Mouse (Mus musculus) liver, postnatal 0 days (tissue): ENCODE measurements around the gene Cphx2. TPM values are rescaled to one million over a fixed set of nuclear protein-coding genes. Genes with fewer than 3 reads are reported as not detected.
A peak's percentile ranks its signal among the peaks of the same experiment; 100 is the strongest.
"Not testable (repeated sequence)": the region's sequence is repeated elsewhere in the genome, so short reads cannot be mapped to it uniquely, and the experiment has no call there.

ENCODE experiments used
- ATAC-seq: fragments of 200-750 bp; cut with Nextera tagmentation; 2 replicates; pipeline ENCODE4 v1.8.0; 2017; ENCODE audit warnings: mild to moderate bottlenecking, moderate library complexity
- DNase-seq: peaks from one replicate; pipeline ENCODE4 v3.0.0-alpha.2; 2016
- H3K27ac ChIP-seq: fragments of 300-500 bp; sonication (generic); 2 replicates; pipeline ENCODE4 v1.5.1; 2014; ENCODE audit warnings: antibody characterized with exemption, moderate library complexity, mild to moderate bottlenecking, low read depth
- H3K27me3 ChIP-seq: fragments of 300-500 bp; sonication (generic); 2 replicates; pipeline ENCODE4 v1.6.1; 2014; ENCODE audit warnings: low read length, control low read depth, mixed read lengths; ENCODE audit not compliant: insufficient read depth
- H3K36me3 ChIP-seq: fragments of 300-500 bp; sonication (generic); replicated peaks from 2 replicates; pipeline ENCODE4 v1.6.1; 2014; ENCODE audit warnings: mild to moderate bottlenecking, control low read depth, low read length, moderate library complexity, mixed read lengths; ENCODE audit not compliant: insufficient read depth
- H3K4me1 ChIP-seq: fragments of 300-500 bp; sonication (generic); 2 replicates; pipeline ENCODE4 v1.6.1; 2014; ENCODE audit warnings: antibody characterized with exemption, mild to moderate bottlenecking, control low read depth; ENCODE audit not compliant: insufficient read depth
- H3K4me2 ChIP-seq: fragments of 300-500 bp; sonication (generic); 2 replicates; pipeline ENCODE4 v1.6.1; 2014; ENCODE audit warnings: low read depth, mild to moderate bottlenecking, low read length, moderate library complexity, mixed read lengths
- H3K4me3 ChIP-seq: fragments of 300-500 bp; sonication (generic); 2 replicates; pipeline ENCODE4 v1.5.1; 2014; ENCODE audit warnings: low read depth, low read length
- H3K9ac ChIP-seq: fragments of 300-500 bp; sonication (generic); replicated peaks from 2 replicates; pipeline ENCODE4 v1.6.1; 2014; ENCODE audit warnings: mild to moderate bottlenecking, moderate library complexity
- H3K9me3 ChIP-seq: fragments of 300-500 bp; sonication (generic); 2 replicates; pipeline ENCODE4 v1.6.1; 2016; ENCODE audit warnings: mild to moderate bottlenecking, control low read depth, low read length, mixed read lengths
- WGBS: fragments of 180-500 bp; shearing (Covaris S2); extraction: QIAGEN DNeasy Blood & Tissue Kit; methylation state at CpG from one replicate; pipeline ENCODE4 v1.1.7; 2014; ENCODE audit not compliant: insufficient replicate concordance; 5-methylcytosine and 5-hydroxymethylcytosine counted together
- polyA plus RNA-seq: library from polyadenylated mRNA; unstranded; fragments of >200 nt; fragmentation: Nextera tagmentation; extraction: Ambion mirVana; gene quantifications from 2 replicates; pipeline ENCODE4 v1.2.1, GENCODE M21; 2015

Cphx2 gene
- polyA plus RNA-seq, 1 experiment from 2014 or later: not detected

DNA sequence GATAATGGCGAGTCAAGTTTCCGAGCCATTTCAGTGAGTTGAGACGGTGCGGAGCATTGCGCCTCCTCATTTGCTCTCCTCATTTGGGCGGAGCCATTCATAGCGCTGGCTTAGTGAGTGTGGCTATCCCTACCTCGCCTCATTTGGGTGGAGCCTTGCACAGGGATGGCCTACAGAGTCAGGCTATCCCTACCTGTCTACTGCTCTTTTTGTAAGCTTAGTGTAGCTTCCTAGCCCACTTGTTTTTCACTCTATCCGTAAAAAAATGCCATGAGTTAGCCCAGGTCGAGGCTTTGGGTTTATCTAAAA lies 14.0 kb upstream of the Cphx2 start, which contains the start of gene Tmem254c:
Tmem254c (minus strand) TSS at position 31 of the 309 bp plus-strand sequence.
- not testable (repeated sequence) for H3K4me2 ChIP-seq, H3K9ac ChIP-seq, H3K9me3 ChIP-seq, H3K27ac ChIP-seq, H3K36me3 ChIP-seq, H3K4me3 ChIP-seq, H3K27me3 ChIP-seq, DNase-seq, H3K4me1 ChIP-seq
- peak; percentile 87 for ATAC-seq
- no CpG with 5 or more reads among the region's 10 CpGs for WGBS

DNA sequence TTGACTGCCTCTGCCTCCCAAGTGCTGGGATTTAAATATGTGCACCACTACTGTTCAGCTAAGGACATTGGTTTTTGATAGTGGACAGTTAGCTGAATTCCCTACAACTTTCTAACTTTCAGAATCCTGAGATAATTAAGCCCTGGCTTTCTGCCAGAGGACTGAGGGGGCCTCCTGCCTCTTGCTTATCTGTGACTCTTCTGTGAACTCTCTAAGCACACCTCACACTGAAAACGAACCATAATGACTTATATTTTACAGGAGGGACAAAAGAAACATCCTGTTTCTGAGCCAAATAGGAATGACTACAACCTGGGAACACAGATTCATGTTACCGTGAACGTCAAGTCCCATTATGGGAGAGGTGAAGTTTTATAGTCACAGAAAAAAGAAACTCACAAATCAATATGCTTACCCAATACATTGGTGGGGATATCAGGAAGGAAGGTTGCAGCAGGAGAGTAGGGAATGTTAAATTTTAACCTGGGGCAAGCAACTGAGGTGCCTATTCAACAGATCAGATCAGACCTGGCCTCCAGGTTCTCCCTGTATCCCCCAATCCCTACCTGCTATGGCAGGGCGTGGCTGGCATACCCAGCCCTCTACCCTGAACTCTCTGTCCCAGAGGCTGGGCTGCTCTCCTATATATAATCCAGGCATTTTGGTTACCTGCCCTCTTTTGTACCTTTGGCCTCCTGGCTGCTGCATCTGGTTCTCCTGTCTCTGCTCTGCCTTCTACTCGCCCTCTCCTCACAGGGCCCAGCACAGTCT lies 4.5 kb upstream of the Cphx2 start:
- not testable (repeated sequence) for H3K27me3 ChIP-seq, H3K4me3 ChIP-seq, H3K4me1 ChIP-seq, H3K4me2 ChIP-seq, H3K9me3 ChIP-seq, DNase-seq, H3K9ac ChIP-seq, H3K36me3 ChIP-seq, H3K27ac ChIP-seq
- no CpG with 5 or more reads among the region's 5 CpGs for WGBS
- ATAC-seq: peak; percentile 99

GRCm38 (mm10) chr14:26081997-26082396 lies 681 bp downstream of the Cphx2 start, which contains the start of gene Cphx3:
Gene Cphx3, plus strand, starts transcription at chr14:26082297.
- not testable (repeated sequence) for DNase-seq, H3K9me3 ChIP-seq, H3K9ac ChIP-seq, H3K36me3 ChIP-seq, H3K4me1 ChIP-seq, H3K4me2 ChIP-seq, H3K27me3 ChIP-seq, H3K27ac ChIP-seq, ATAC-seq, H3K4me3 ChIP-seq
- WGBS: no CpG with 5 or more reads among the region's 1 CpGs

GRCm38 (mm10) chr14:26097622-26098021 lies 16.3 kb downstream of the Cphx2 start:
- not testable (repeated sequence) for H3K4me2 ChIP-seq, H3K27ac ChIP-seq, DNase-seq, H3K36me3 ChIP-seq, H3K27me3 ChIP-seq, H3K9me3 ChIP-seq, H3K4me1 ChIP-seq, H3K4me3 ChIP-seq, H3K9ac ChIP-seq
- WGBS: no CpG with 5 or more reads among the region's 3 CpGs
- ATAC-seq: peak; percentile 87

DNA sequence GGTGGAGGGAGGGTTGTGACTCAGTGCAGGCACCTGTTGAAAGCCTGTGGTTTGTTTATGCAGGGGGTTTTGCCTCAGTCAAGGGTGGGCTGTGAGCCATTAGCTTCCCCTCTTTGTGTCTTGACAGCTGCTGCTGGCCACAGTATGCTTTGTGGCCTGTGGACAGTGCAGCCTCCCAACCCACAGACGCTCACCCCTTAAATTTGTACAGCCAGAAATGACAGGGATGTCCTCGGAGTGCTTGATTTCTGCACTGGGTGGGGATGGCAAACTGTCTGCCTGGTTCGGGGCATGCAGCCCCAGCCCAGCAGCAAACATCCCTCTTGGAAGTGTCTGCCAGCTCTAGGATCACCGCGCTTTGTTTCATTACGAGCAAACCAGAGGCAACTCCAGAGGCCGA lies 36.8 kb downstream of the Cphx2 start, which contains the start of gene Duxbl2:
Duxbl2 (plus strand) TSS at position 200 of the 400 bp plus-strand sequence.
- H3K27me3 ChIP-seq, H3K9ac ChIP-seq, H3K4me2 ChIP-seq, DNase-seq, H3K27ac ChIP-seq, H3K36me3 ChIP-seq, ATAC-seq, H3K4me3 ChIP-seq, H3K9me3 ChIP-seq, H3K4me1 ChIP-seq: not testable (repeated sequence)
- WGBS: no CpG with 5 or more reads among the region's 7 CpGs

DNA sequence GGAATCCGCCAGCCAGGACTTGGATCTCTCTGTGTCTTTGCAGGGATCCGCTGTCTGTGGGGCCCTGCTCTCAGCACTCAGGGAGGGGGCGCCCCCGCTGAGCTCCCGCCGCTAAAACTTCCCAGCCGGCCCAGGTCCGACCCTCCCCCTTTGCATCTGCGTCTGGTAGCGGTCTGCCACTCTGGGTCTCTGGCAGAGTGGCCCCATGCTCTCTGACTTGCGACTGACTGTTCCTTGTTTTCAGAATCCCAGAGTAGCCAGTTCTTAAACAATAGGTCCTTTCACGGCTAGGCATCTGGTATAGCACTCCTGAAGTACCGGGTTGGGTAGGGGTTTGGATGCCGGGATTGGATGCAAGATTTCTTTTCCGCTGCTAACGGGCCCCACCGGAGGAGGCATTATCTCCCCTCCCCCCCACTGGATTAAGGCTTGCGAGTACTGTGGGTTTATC lies 37.3 kb downstream of the Cphx2 start:
- not testable (repeated sequence) for DNase-seq, H3K36me3 ChIP-seq, ATAC-seq, H3K9ac ChIP-seq, H3K27ac ChIP-seq, H3K4me1 ChIP-seq, H3K9me3 ChIP-seq, H3K27me3 ChIP-seq, H3K4me3 ChIP-seq, H3K4me2 ChIP-seq
- no CpG with 5 or more reads among the region's 18 CpGs for WGBS

DNA sequence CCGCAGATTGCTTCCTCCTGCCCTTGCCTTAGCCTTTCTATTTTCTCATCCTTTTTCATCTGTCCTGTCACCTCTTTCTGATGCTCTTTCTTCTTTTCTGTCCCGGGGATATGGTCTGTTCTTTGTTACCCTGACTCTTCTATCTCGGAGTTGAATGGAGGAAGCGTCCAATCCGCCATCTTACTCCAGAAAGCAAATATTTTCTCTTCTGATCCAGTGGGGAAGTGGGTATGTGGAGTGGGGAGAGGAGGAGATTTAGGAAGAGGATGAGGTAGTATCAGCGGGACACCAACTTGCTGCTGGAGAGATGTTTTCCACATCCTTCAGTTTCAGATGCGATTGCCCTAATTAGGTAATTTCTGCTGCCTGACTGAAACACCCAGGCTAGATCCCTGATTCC lies 37.8 kb downstream of the Cphx2 start:
- DNase-seq, H3K4me3 ChIP-seq, H3K36me3 ChIP-seq, ATAC-seq, H3K27me3 ChIP-seq, H3K27ac ChIP-seq, H3K4me2 ChIP-seq, H3K9me3 ChIP-seq, H3K4me1 ChIP-seq, H3K9ac ChIP-seq: not testable (repeated sequence)
- no CpG with 5 or more reads among the region's 7 CpGs for WGBS

Other genes with a start within 250 kb of the Cphx2 start
- gene Anxa11, start 239.4 kb upstream of the Cphx2 start, polyA plus RNA-seq: 13.1 and 13.9 TPM in 2 replicates
- not detected in 2 replicates for gene Plac9a, start 178.4 kb upstream of the Cphx2 start, polyA plus RNA-seq
- gene Tmem254a, start 153.8 kb upstream of the Cphx2 start, polyA plus RNA-seq: 2.4 and 2.6 TPM in 2 replicates
- gene Cphx1, start 143.2 kb upstream of the Cphx2 start, polyA plus RNA-seq: 0.06 and 0.12 TPM in 2 replicates
- not detected in 2 replicates for gene Duxbl1, start 102.9 kb upstream of the Cphx2 start, polyA plus RNA-seq
- 5.4 and 7.9 TPM in 2 replicates for gene Gm9780, start 38.8 kb upstream of the Cphx2 start, polyA plus RNA-seq
- gene Tmem254c, start 14.2 kb upstream of the Cphx2 start, polyA plus RNA-seq: 34.7 and 41.0 TPM in 2 replicates
- gene Cphx3, start 781 bp downstream of the Cphx2 start, polyA plus RNA-seq: not detected in 2 replicates
- 0.08 TPM in 1 of 2 replicates, not detected in the other for gene Duxbl2, start 36.8 kb downstream of the Cphx2 start, polyA plus RNA-seq
- 8.6 and 11.2 TPM in 2 replicates for gene Plac9b, start 101.0 kb downstream of the Cphx2 start, polyA plus RNA-seq
- 30.3 and 32.9 TPM in 2 replicates for gene Tmem254b, start 125.5 kb downstream of the Cphx2 start, polyA plus RNA-seq
- not detected in 2 replicates for gene Duxbl3, start 176.4 kb downstream of the Cphx2 start, polyA plus RNA-seq